Mouse (Mus musculus) cortical plate, adult 2 months (tissue): ENCODE data around the gene Trim30d.

Experiments
- CTCF ChIP-seq: fragments of 200-500 bp; IDR thresholded peaks from 2 replicates; pipeline ENCODE4 v1.5.1; 2011; ENCODE audit warnings: mild to moderate bottlenecking, control low read depth, low read length; ENCODE audit not compliant: insufficient read depth; ENCODE audit errors: extremely low read depth
- POLR2A ChIP-seq: fragments of 200-500 bp; IDR thresholded peaks from 2 replicates; pipeline ENCODE4 v1.6.1; 2011; ENCODE audit warnings: mild to moderate bottlenecking, low read length, control low read depth; ENCODE audit not compliant: insufficient read depth; ENCODE audit errors: extremely low read depth

GRCm38 (mm10) chr7:104445961-104446645 lies 61.5 kb downstream of the Trim30d start:
- TF ChIP-seq POLR2A, result no peak
- no peak for TF ChIP-seq CTCF
